Mouse (Mus musculus) heart, embryonic 15.5 days (tissue): ENCODE results near the gene Rtp3. TPM values are rescaled to one million over a fixed set of nuclear protein-coding genes. Genes with fewer than 3 reads are reported as not detected.

Source experiments
- ATAC-seq: fragments of 200-750 bp; cut with Nextera tagmentation; replicated peaks from 2 replicates; pipeline ENCODE4 v1.8.0; 2017; ENCODE audit warnings: low read depth, moderate TSS enrichment; ENCODE audit not compliant: insufficient number of reproducible peaks, insufficient read depth, low FRiP score
- H3K27ac ChIP-seq: fragments of 300-500 bp; sonication (generic); 2 replicates; pipeline ENCODE4 v1.5.1; 2015; ENCODE audit warnings: mild to moderate bottlenecking, inconsistent platforms
- H3K27me3 ChIP-seq: fragments of 300-500 bp; sonication (generic); 2 replicates; pipeline ENCODE4 v1.6.1; 2015; ENCODE audit warnings: inconsistent platforms
- H3K36me3 ChIP-seq: fragments of 300-500 bp; sonication (generic); 2 replicates; pipeline ENCODE4 v1.6.1; 2015; ENCODE audit warnings: mild to moderate bottlenecking, inconsistent platforms
- H3K4me1 ChIP-seq: fragments of 300-500 bp; sonication (generic); replicated peaks from 2 replicates; pipeline ENCODE4 v1.6.1; 2015; ENCODE audit warnings: inconsistent platforms
- H3K4me2 ChIP-seq: fragments of 300-500 bp; sonication (generic); 2 replicates; pipeline ENCODE4 v1.6.1; 2015; ENCODE audit warnings: inconsistent platforms, mild to moderate bottlenecking, moderate library complexity
- H3K4me3 ChIP-seq: fragments of 300-500 bp; sonication (generic); 2 replicates; pipeline ENCODE4 v1.5.1; 2015; ENCODE audit warnings: mild to moderate bottlenecking, inconsistent platforms
- H3K9ac ChIP-seq: fragments of 300-500 bp; sonication (generic); 2 replicates; pipeline ENCODE4 v1.6.1; 2015; ENCODE audit warnings: mild to moderate bottlenecking, inconsistent platforms
- H3K9me3 ChIP-seq: fragments of 300-500 bp; sonication (generic); replicated peaks from 2 replicates; pipeline ENCODE4 v1.6.1; 2016; ENCODE audit warnings: inconsistent platforms
- WGBS: fragments of 180-500 bp; shearing (Covaris S2); methylation state at CpG from one replicate; pipeline ENCODE4 v1.1.7; 2015; ENCODE audit warnings: mixed read lengths; 5-methylcytosine and 5-hydroxymethylcytosine counted together
- polyA plus RNA-seq: library from polyadenylated mRNA; unstranded; fragments of >200 nt; fragmentation: Nextera tagmentation; extraction: Ambion mirVana; gene quantifications from 2 replicates; pipeline ENCODE4 v1.2.1, GENCODE M21; 2015

Rtp3 gene
- polyA plus RNA-seq: 0.30 and 0.36 TPM in 2 replicates

- Histone ChIP-seq H3K27me3 (no peaks in the 10 kb centered on the region), H3K36me3 (no peaks in the 10 kb centered on the region), H3K9ac (no peak within 1 kb of the TSS), H3K27ac (no peak within 1 kb of the TSS), H3K4me1 (peaks cover 4% of the 10 kb centered on the region; the same call in 1 of the 2 replicates), H3K4me2 (no peak within 1 kb of the TSS), H3K4me3 (no peak within 1 kb of the TSS), H3K9me3 (no peaks in the 10 kb centered on the region)
- no peak for ATAC-seq
- 40% methylated on average over 6 of the region's 6 CpGs for WGBS
Observed at GRCm38 (mm10) chr9:110990204-110990603, at the start of gene Rtp3. Gene Rtp3, minus strand, starts transcription at chr9:110990583.

- Histone ChIP-seq H3K27me3 (no peaks in the 10 kb centered on the region), H3K4me1 (no peaks in the 10 kb centered on the region), H3K27ac (no peak overlapping the region), H3K9me3 (no peaks in the 10 kb centered on the region), H3K4me3 (no peak overlapping the region), H3K4me2 (no peak overlapping the region), H3K36me3 (no peaks in the 10 kb centered on the region), H3K9ac (no peak overlapping the region)
- WGBS: 53% methylated on average over 4 of the region's 4 CpGs
- no peak for ATAC-seq
Observed at GRCm38 (mm10) chr9:111039966-111040365, 49.6 kb upstream of the Rtp3 start.

- Histone ChIP-seq H3K4me2 (no peak overlapping the region), H3K36me3 (no peaks in the 10 kb centered on the region), H3K27ac (no peak overlapping the region), H3K27me3 (no peaks in the 10 kb centered on the region), H3K9ac (no peak overlapping the region), H3K4me1 (no peaks in the 10 kb centered on the region), H3K4me3 (no peak overlapping the region), H3K9me3 (no peaks in the 10 kb centered on the region)
- ATAC-seq: no peak
- 84% methylated on average over 4 of the region's 4 CpGs for WGBS
Observed at GRCm38 (mm10) chr9:111033717-111034116, 43.3 kb upstream of the Rtp3 start.

GRCm38 (mm10) chr9:111026791-111027190 is 36.4 kb upstream of the Rtp3 start:
- 75% methylated on average over 10 of the region's 10 CpGs for WGBS
- H3K27ac ChIP-seq: no peak overlapping the region
- H3K9ac ChIP-seq: no peak overlapping the region
- no peak overlapping the region for H3K4me3 ChIP-seq
- no peak overlapping the region for H3K4me2 ChIP-seq
- no peaks in the 10 kb centered on the region for H3K36me3 ChIP-seq
- ATAC-seq: no peak
- no peaks in the 10 kb centered on the region for H3K4me1 ChIP-seq
- H3K27me3 ChIP-seq: no peaks in the 10 kb centered on the region
- no peaks in the 10 kb centered on the region for H3K9me3 ChIP-seq

- H3K4me1 ChIP-seq: 0 out of 2 replicates have a peak, but pooled peaks cover 5% of the 10 kb centered on the region
- no peak within 1 kb of the TSS for H3K9ac ChIP-seq
- no peak within 1 kb of the TSS for H3K4me3 ChIP-seq
- WGBS: 67% methylated on average over 5 of the region's 5 CpGs
- no peaks in the 10 kb centered on the region for H3K27me3 ChIP-seq
- no peak within 1 kb of the TSS for H3K27ac ChIP-seq
- H3K9me3 ChIP-seq: no peaks in the 10 kb centered on the region
- H3K4me2 ChIP-seq: no peak within 1 kb of the TSS
- no peaks in the 10 kb centered on the region for H3K36me3 ChIP-seq
- no peak for ATAC-seq
Observed at GRCm38 (mm10) chr9:111019022-111019421, 28.6 kb upstream of the Rtp3 start, which contains the start of gene Ltf. Gene Ltf, plus strand, starts transcription at chr9:111019271.

GRCm38 (mm10) chr9:111015658-111016057 is 25.3 kb upstream of the Rtp3 start:
- Histone ChIP-seq H3K4me2 (no peak overlapping the region), H3K27me3 (no peaks in the 10 kb centered on the region), H3K9me3 (no peaks in the 10 kb centered on the region), H3K9ac (no peak overlapping the region), H3K4me3 (no peak overlapping the region), H3K36me3 (no peaks in the 10 kb centered on the region), H3K27ac (no peak overlapping the region), H3K4me1 (peaks cover 13% of the 10 kb centered on the region)
- ATAC-seq: no peak
- 79% methylated on average over 4 of the region's 4 CpGs for WGBS

- Histone ChIP-seq H3K4me1 (peaks cover 8% of the 10 kb centered on the region), H3K36me3 (no peaks in the 10 kb centered on the region), H3K27me3 (no peaks in the 10 kb centered on the region), H3K27ac (no peak overlapping the region), H3K9me3 (no peaks in the 10 kb centered on the region), H3K4me2 (no peak overlapping the region), H3K9ac (no peak overlapping the region), H3K4me3 (no peak overlapping the region)
- 64% methylated on average over 3 of the region's 3 CpGs for WGBS
- ATAC-seq: no peak
Observed at GRCm38 (mm10) chr9:111012041-111012440, 21.7 kb upstream of the Rtp3 start.

GRCm38 (mm10) chr9:111011550-111011949 is 21.2 kb upstream of the Rtp3 start:
- Histone ChIP-seq H3K4me3 (no peak overlapping the region), H3K4me2 (no peak overlapping the region), H3K27ac (no peak overlapping the region), H3K36me3 (no peaks in the 10 kb centered on the region), H3K27me3 (no peaks in the 10 kb centered on the region), H3K4me1 (peaks cover 8% of the 10 kb centered on the region), H3K9me3 (no peaks in the 10 kb centered on the region), H3K9ac (no peak overlapping the region)
- ATAC-seq: no peak
- 61% methylated on average over 9 of the region's 9 CpGs for WGBS

- Histone ChIP-seq H3K4me1 (peaks cover 8% of the 10 kb centered on the region), H3K4me3 (no peak overlapping the region), H3K9ac (no peak overlapping the region), H3K9me3 (no peaks in the 10 kb centered on the region), H3K27ac (no peak overlapping the region), H3K27me3 (no peaks in the 10 kb centered on the region), H3K4me2 (no peak overlapping the region), H3K36me3 (no peaks in the 10 kb centered on the region)
- ATAC-seq: no peak
- WGBS: 63% methylated on average over 3 of the region's 3 CpGs
Observed at GRCm38 (mm10) chr9:111009763-111010162, 19.4 kb upstream of the Rtp3 start.

- H3K4me3 ChIP-seq: no peak overlapping the region
- ATAC-seq: no peak
- H3K9ac ChIP-seq: no peak overlapping the region
- no peak overlapping the region for H3K4me2 ChIP-seq
- 83% methylated on average over 2 of the region's 2 CpGs for WGBS
- H3K27me3 ChIP-seq: no peaks in the 10 kb centered on the region
- no peaks in the 10 kb centered on the region for H3K36me3 ChIP-seq
- no peaks in the 10 kb centered on the region; the same call in 1 of the 2 replicates for H3K4me1 ChIP-seq
- no peak overlapping the region for H3K27ac ChIP-seq
- no peaks in the 10 kb centered on the region for H3K9me3 ChIP-seq
Observed at GRCm38 (mm10) chr9:111006544-111006943, 16.2 kb upstream of the Rtp3 start.

- Histone ChIP-seq H3K4me2 (no peak overlapping the region), H3K4me1 (0 out of 2 replicates have a peak, but pooled peaks cover 6% of the 10 kb centered on the region), H3K27ac (no peak overlapping the region), H3K9ac (no peak overlapping the region), H3K4me3 (no peak overlapping the region), H3K9me3 (no peaks in the 10 kb centered on the region), H3K27me3 (no peaks in the 10 kb centered on the region), H3K36me3 (no peaks in the 10 kb centered on the region)
- WGBS: 85% methylated on average over 9 of the region's 9 CpGs
- ATAC-seq: no peak
Observed at GRCm38 (mm10) chr9:111003279-111003678, 12.9 kb upstream of the Rtp3 start.

GRCm38 (mm10) chr9:111001621-111002020 is 11.2 kb upstream of the Rtp3 start:
- no peaks in the 10 kb centered on the region for H3K9me3 ChIP-seq
- no peak overlapping the region for H3K9ac ChIP-seq
- H3K36me3 ChIP-seq: no peaks in the 10 kb centered on the region
- H3K4me3 ChIP-seq: no peak overlapping the region
- WGBS: 73% methylated on average over 12 of the region's 12 CpGs
- no peak for ATAC-seq
- H3K4me2 ChIP-seq: no peak overlapping the region
- no peaks in the 10 kb centered on the region for H3K27me3 ChIP-seq
- H3K27ac ChIP-seq: no peak overlapping the region
- H3K4me1 ChIP-seq: 0 out of 2 replicates have a peak, but pooled peaks cover 6% of the 10 kb centered on the region
